Mouse (Mus musculus) Patski (cell line): ENCODE measurements around the gene Clic3. TPM values are rescaled to one million over a fixed set of nuclear protein-coding genes. Genes with fewer than 3 reads are reported as not detected.

ENCODE experiments used
- ATAC-seq: fragments of 100-300 bp; one replicate; pipeline ENCODE4 v1.8.0; 2021
- CTCF ChIA-PET: fragments of 350-600 bp; sonication (Branson Sonifier 250); formaldehyde crosslinking; loops from one replicate; lab custom pipeline; 2022; ENCODE audit warnings: inconsistent platforms; lab: Charles Lee
- POLR2A ChIA-PET: fragments of 350-600 bp; sonication (Branson Sonifier 250); formaldehyde crosslinking; loops from one replicate; lab custom pipeline; 2022; ENCODE audit warnings: antibody characterized with exemption, inconsistent platforms; lab: Charles Lee
- DNase-seq: peaks from one replicate; pipeline ENCODE4 v3.0.0-alpha.2; 2011; ENCODE audit warnings: low read depth, low spot score
- H3K27me3 ChIP-seq: fragments of 371-371 bp; one replicate; pipeline ENCODE4 v1.5.1; 2021
- CTCF ChIP-seq: fragments of 100-300 bp; IDR thresholded peaks from one replicate; pipeline ENCODE4 v1.5.1; 2021
- in situ Hi-C: fragments of 300-500 bp; cut with MboI; formaldehyde crosslinking; loops from 3 replicates; pipeline ENCODE4 v1.11.1; 2018; ENCODE audit warnings: low pct_unique_long_range_greater_than_20kb, mixed read lengths
- polyA plus RNA-seq: library from polyadenylated mRNA; unstranded; gene quantifications from one replicate; pipeline ENCODE4 v1.2.3, GENCODE M21; 2021

Clic3 gene
- polyA plus RNA-seq, 1 experiment from 2014 or later = 1.0 TPM

DNA sequence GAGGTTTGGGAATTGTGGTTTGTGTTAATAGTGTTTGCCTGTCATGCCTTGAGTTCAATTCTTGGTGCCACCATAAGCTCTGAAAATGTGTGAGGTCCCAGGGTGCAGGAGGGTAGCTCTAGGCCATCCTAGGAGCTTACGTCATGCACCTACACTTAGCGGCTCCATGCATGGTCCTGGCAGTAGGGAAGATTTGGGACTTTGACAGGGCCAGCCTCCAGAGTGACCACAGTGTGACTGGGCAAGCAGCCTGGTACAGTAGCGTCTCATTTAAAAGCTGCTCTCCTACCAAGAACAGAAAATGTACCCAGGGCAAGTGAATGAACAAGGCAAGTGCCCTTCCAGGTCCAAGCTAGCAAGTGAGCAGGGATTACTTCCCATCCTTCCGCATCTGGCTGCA lies 49.2 kb downstream of the Clic3 start:
- ChIA-PET POLR2A (no interaction called here), CTCF (no interaction called here)
- H3K27me3 ChIP-seq = no peaks in the 10 kb centered on the region
- ATAC-seq (no peak), DNase-seq (no peak)
- no peak for TF ChIP-seq CTCF
- in situ Hi-C loops = no loop called here

DNA sequence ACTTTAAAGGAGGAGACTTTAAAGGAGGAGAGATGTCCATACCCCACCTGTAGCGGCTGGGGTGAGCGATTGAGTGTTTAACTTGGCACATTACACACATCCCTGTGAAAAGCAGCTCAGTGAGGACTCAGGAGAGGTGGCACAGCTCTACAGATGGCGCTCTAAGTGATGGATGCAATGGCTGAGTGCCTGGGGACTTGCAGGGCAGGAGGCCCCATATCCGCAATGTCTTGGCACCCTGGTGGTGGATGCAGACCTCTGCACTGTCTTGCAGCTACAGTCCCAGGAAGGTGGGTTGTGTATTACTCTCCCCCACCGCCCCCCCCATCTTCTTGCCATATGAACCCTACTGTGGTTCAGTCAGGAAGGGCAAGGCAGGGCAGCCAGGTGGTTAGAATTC lies 50.3 kb downstream of the Clic3 start:
- no peaks in the 10 kb centered on the region for H3K27me3 ChIP-seq
- ChIA-PET POLR2A (no interaction called here), CTCF (interaction anchor here (0.6 to 1.4 kb wide), 2 partner anchors 59 to 74 kb away, joined by 3 read pairs; no protein-coding TSS in a partner anchor)
- in situ Hi-C loops = no loop called here
- no peak for DNase-seq
- no peak for TF ChIP-seq CTCF
- ATAC-seq = no peak

Other genes with a start within 250 kb of the Clic3 start
- gene Nelfb, start 245.3 kb upstream of the Clic3 start, polyA plus RNA-seq = 75.7 TPM
- 0.06 TPM for gene Stpg3, start 242.2 kb upstream of the Clic3 start, polyA plus RNA-seq
- 0.32 TPM for gene Fam166a, start 238.1 kb upstream of the Clic3 start, polyA plus RNA-seq
- 298 TPM for gene Tubb4b, start 232.1 kb upstream of the Clic3 start, polyA plus RNA-seq
- gene Slc34a3, start 222.5 kb upstream of the Clic3 start, polyA plus RNA-seq = not detected
- gene Rnf224, start 220.1 kb upstream of the Clic3 start, polyA plus RNA-seq = not detected
- gene Rnf208, start 214.6 kb upstream of the Clic3 start, polyA plus RNA-seq = 0.09 TPM
- not detected for gene Cysrt1, start 214.4 kb upstream of the Clic3 start, polyA plus RNA-seq
- gene AL732309.1, start 210.0 kb upstream of the Clic3 start, polyA plus RNA-seq = 5.0 TPM
- gene Tmem203, start 201.4 kb upstream of the Clic3 start, polyA plus RNA-seq = 26.3 TPM
- gene Tprn, start 194.2 kb upstream of the Clic3 start, polyA plus RNA-seq = 110 TPM
- 75.4 TPM for gene Ssna1, start 184.4 kb upstream of the Clic3 start, polyA plus RNA-seq
- 99.7 TPM for gene Anapc2, start 184.4 kb upstream of the Clic3 start, polyA plus RNA-seq
- not detected for gene Tmem210, start 168.7 kb upstream of the Clic3 start, polyA plus RNA-seq
- not detected for gene Lrrc26, start 166.9 kb upstream of the Clic3 start, polyA plus RNA-seq
- gene Grin1, start 137.7 kb upstream of the Clic3 start, polyA plus RNA-seq = 0.08 TPM
- gene Man1b1, start 124.5 kb upstream of the Clic3 start, polyA plus RNA-seq = 75.5 TPM
- 58.3 TPM for gene Dpp7, start 100.5 kb upstream of the Clic3 start, polyA plus RNA-seq
- 108 TPM for gene Uap1l1, start 91.2 kb upstream of the Clic3 start, polyA plus RNA-seq
- gene Sapcd2, start 84.5 kb upstream of the Clic3 start, polyA plus RNA-seq = 11.4 TPM
- gene Entpd2, start 61.0 kb upstream of the Clic3 start, polyA plus RNA-seq = 0.10 TPM
- 249 TPM for gene Npdc1, start 57.5 kb upstream of the Clic3 start, polyA plus RNA-seq
- gene Fut7, start 33.6 kb upstream of the Clic3 start, polyA plus RNA-seq = 0.09 TPM
- gene Abca2, start 28.1 kb upstream of the Clic3 start, polyA plus RNA-seq = 98.6 TPM
- gene Paxx, start 4.3 kb downstream of the Clic3 start, polyA plus RNA-seq = 23.3 TPM
- gene Ptgds, start 13.2 kb downstream of the Clic3 start, polyA plus RNA-seq = 33.6 TPM
- not detected for gene Lcn12, start 37.1 kb downstream of the Clic3 start, polyA plus RNA-seq
- 85.5 TPM for gene Fbxw5, start 43.9 kb downstream of the Clic3 start, polyA plus RNA-seq
- 5.2 TPM for gene C8g, start 44.9 kb downstream of the Clic3 start, polyA plus RNA-seq
- 30.4 TPM for gene Traf2, start 90.1 kb downstream of the Clic3 start, polyA plus RNA-seq
- gene Edf1, start 101.0 kb downstream of the Clic3 start, polyA plus RNA-seq = 285 TPM
- gene Mamdc4, start 118.0 kb downstream of the Clic3 start, polyA plus RNA-seq = 15.4 TPM
- 139 TPM for gene Phpt1, start 118.4 kb downstream of the Clic3 start, polyA plus RNA-seq
- gene Ajm1, start 124.9 kb downstream of the Clic3 start, polyA plus RNA-seq = 4.0 TPM
- 90.3 TPM for gene Rabl6, start 151.7 kb downstream of the Clic3 start, polyA plus RNA-seq
- 0.36 TPM for gene Ccdc183, start 160.8 kb downstream of the Clic3 start, polyA plus RNA-seq
- gene Tmem141, start 165.2 kb downstream of the Clic3 start, polyA plus RNA-seq = 17.5 TPM
- gene Fcna, start 171.2 kb downstream of the Clic3 start, polyA plus RNA-seq = not detected
- gene Lcn8, start 196.3 kb downstream of the Clic3 start, polyA plus RNA-seq = not detected
- gene Lcn5, start 201.1 kb downstream of the Clic3 start, polyA plus RNA-seq = not detected
- not detected for gene Lcn6, start 219.9 kb downstream of the Clic3 start, polyA plus RNA-seq
- not detected for gene Lcn10, start 225.9 kb downstream of the Clic3 start, polyA plus RNA-seq
- not detected for gene Obp2a, start 243.2 kb downstream of the Clic3 start, polyA plus RNA-seq
- 17.0 TPM for gene Bmyc, start 249.9 kb downstream of the Clic3 start, polyA plus RNA-seq